Mouse (Mus musculus) heart, embryonic 15.5 days (tissue): ENCODE results near the gene Sgms2. TPM values are rescaled to one million over a fixed set of nuclear protein-coding genes. Genes with fewer than 3 reads are reported as not detected.
A peak's percentile ranks its signal among the peaks of the same experiment; 100 is the strongest.

Experiments used
- ATAC-seq: fragments of 200-750 bp; cut with Nextera tagmentation; replicated peaks from 2 replicates; pipeline ENCODE4 v1.8.0; 2017; ENCODE audit warnings: low read depth, moderate TSS enrichment; ENCODE audit not compliant: insufficient number of reproducible peaks, insufficient read depth, low FRiP score
- H3K27ac ChIP-seq: fragments of 300-500 bp; sonication (generic); 2 replicates; pipeline ENCODE4 v1.5.1; 2015; ENCODE audit warnings: mild to moderate bottlenecking, inconsistent platforms
- H3K27me3 ChIP-seq: fragments of 300-500 bp; sonication (generic); 2 replicates; pipeline ENCODE4 v1.6.1; 2015; ENCODE audit warnings: inconsistent platforms
- H3K36me3 ChIP-seq: fragments of 300-500 bp; sonication (generic); 2 replicates; pipeline ENCODE4 v1.6.1; 2015; ENCODE audit warnings: mild to moderate bottlenecking, inconsistent platforms
- H3K4me1 ChIP-seq: fragments of 300-500 bp; sonication (generic); replicated peaks from 2 replicates; pipeline ENCODE4 v1.6.1; 2015; ENCODE audit warnings: inconsistent platforms
- H3K4me2 ChIP-seq: fragments of 300-500 bp; sonication (generic); 2 replicates; pipeline ENCODE4 v1.6.1; 2015; ENCODE audit warnings: inconsistent platforms, mild to moderate bottlenecking, moderate library complexity
- H3K4me3 ChIP-seq: fragments of 300-500 bp; sonication (generic); 2 replicates; pipeline ENCODE4 v1.5.1; 2015; ENCODE audit warnings: mild to moderate bottlenecking, inconsistent platforms
- H3K9ac ChIP-seq: fragments of 300-500 bp; sonication (generic); 2 replicates; pipeline ENCODE4 v1.6.1; 2015; ENCODE audit warnings: mild to moderate bottlenecking, inconsistent platforms
- H3K9me3 ChIP-seq: fragments of 300-500 bp; sonication (generic); replicated peaks from 2 replicates; pipeline ENCODE4 v1.6.1; 2016; ENCODE audit warnings: inconsistent platforms
- WGBS: fragments of 180-500 bp; shearing (Covaris S2); methylation state at CpG from one replicate; pipeline ENCODE4 v1.1.7; 2015; ENCODE audit warnings: mixed read lengths; 5-methylcytosine and 5-hydroxymethylcytosine counted together
- polyA plus RNA-seq: library from polyadenylated mRNA; unstranded; fragments of >200 nt; fragmentation: Nextera tagmentation; extraction: Ambion mirVana; gene quantifications from 2 replicates; pipeline ENCODE4 v1.2.1, GENCODE M21; 2015

Gene Sgms2
- polyA plus RNA-seq, 1 experiment from 2014 or later = 1.8 TPM

DNA sequence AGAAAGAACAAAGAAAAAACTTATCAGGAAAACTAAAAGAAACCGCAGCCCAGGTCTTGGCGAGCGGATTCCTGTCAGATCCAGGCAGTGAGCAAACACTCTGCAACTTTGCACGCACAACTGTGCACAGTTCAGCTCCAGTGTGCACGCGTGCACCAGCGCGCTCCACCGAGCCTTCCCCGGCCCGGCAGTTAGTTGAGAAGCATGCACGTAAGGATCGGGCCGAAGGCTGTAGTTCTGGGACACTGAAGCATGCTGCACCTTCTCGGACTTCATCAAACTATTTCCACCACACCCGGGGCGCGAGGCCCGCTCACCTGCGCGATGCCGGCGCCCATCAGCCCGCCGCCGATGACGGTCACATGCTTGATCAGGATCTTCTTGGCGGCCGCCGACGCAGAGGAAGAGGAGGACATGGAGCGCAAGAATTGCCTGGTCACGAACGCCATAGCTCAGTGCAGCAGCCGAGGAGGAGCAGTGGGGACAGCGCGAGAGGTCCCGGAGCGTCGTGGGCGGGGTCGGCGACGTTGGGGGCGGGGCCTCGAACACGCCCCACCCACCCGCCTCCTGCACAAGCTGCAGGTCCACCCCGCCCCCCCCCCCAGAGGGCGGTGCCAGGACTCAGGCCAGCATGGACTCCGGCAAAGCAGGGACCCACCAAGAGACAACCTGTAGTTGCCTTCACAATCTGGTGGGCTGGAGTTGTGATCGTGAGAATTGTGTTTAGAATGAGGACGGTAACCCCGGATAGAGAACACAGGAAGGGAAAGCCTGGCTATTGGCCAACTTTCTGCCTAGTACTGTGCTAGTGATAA lies 219.4 kb downstream of the Sgms2 start, which contains the start of gene Hadh:
Gene Hadh, minus strand, starts transcription at position 543 of the 815 bp plus-strand sequence.
- H3K4me1 ChIP-seq = peaks cover 41% of the 10 kb centered on the region
- no peaks in the 10 kb centered on the region for H3K9me3 ChIP-seq
- peak within 1 kb of the TSS; percentile 84 for H3K9ac ChIP-seq
- ATAC-seq = peak; percentile 93
- peak within 1 kb of the TSS; percentile 93 for H3K27ac ChIP-seq
- under 1% methylated on average over 53 of the region's 54 CpGs for WGBS
- H3K4me2 ChIP-seq = peak within 1 kb of the TSS; percentile 68
- H3K36me3 ChIP-seq = peaks cover 3% of the 10 kb centered on the region; the same call in 1 of the 2 replicates
- no peaks in the 10 kb centered on the region for H3K27me3 ChIP-seq
- peak within 1 kb of the TSS; percentile 84 for H3K4me3 ChIP-seq

- no peaks in the 10 kb centered on the region for H3K27me3 ChIP-seq
- peak overlapping the region; percentile 84 for H3K4me3 ChIP-seq
- no peak for ATAC-seq
- H3K36me3 ChIP-seq = peaks cover 3% of the 10 kb centered on the region; the same call in 1 of the 2 replicates
- peaks cover 44% of the 10 kb centered on the region for H3K4me1 ChIP-seq
- H3K9me3 ChIP-seq = no peaks in the 10 kb centered on the region
- H3K9ac ChIP-seq = peak overlapping the region; percentile 84
- WGBS = 2% methylated on average over 8 of the region's 8 CpGs
- H3K27ac ChIP-seq = peak overlapping the region; percentile 93
- H3K4me2 ChIP-seq = peak overlapping the region; percentile 68
These were observed 220.1 kb downstream of the Sgms2 start for GRCm38 (mm10) chr3:131271157-131271556.

GRCm38 (mm10) chr3:131270381-131270780 lies 220.8 kb downstream of the Sgms2 start:
- H3K9ac ChIP-seq = 0 out of 2 replicates have a peak overlapping the region, but pooled peaks have one; percentile 84
- H3K27ac ChIP-seq = no peak overlapping the region
- peaks cover 3% of the 10 kb centered on the region; the same call in 1 of the 2 replicates for H3K36me3 ChIP-seq
- H3K9me3 ChIP-seq = no peaks in the 10 kb centered on the region
- H3K4me3 ChIP-seq = peak overlapping the region; percentile 84
- H3K4me1 ChIP-seq = peaks cover 52% of the 10 kb centered on the region
- H3K4me2 ChIP-seq = peak overlapping the region; percentile 68
- H3K27me3 ChIP-seq = no peaks in the 10 kb centered on the region
- 64% methylated on average over 6 of the region's 6 CpGs for WGBS
- ATAC-seq = no peak

Other genes starting within 250 kb of the Sgms2 start
- gene Hadh, start 219.3 kb downstream of the Sgms2 start, polyA plus RNA-seq = 155 and 189 TPM in 2 replicates
- gene Cyp2u1, start 188.2 kb downstream of the Sgms2 start, polyA plus RNA-seq = 9.4 and 11.9 TPM in 2 replicates
- 34.8 and 52.4 TPM in 2 replicates for gene Papss1, start 73.4 kb upstream of the Sgms2 start, polyA plus RNA-seq